Mouse (Mus musculus) limb, embryonic 11.5 days (tissue): ENCODE results near the gene Map2. TPM values are rescaled to one million over a fixed set of nuclear protein-coding genes. Genes with fewer than 3 reads are reported as not detected.

ENCODE experiments used
- ATAC-seq: fragments of 200-750 bp; cut with Nextera tagmentation; 2 replicates; pipeline ENCODE4 v1.8.0; 2017; ENCODE audit warnings: low read depth; ENCODE audit not compliant: insufficient number of reproducible peaks, low FRiP score, low TSS enrichment
- DNase-seq: peaks from one replicate; pipeline ENCODE4 v3.0.0-alpha.2; 2015; ENCODE audit warnings: low spot score
- H3K27ac ChIP-seq: fragments of 300-500 bp; sonication (generic); replicated peaks from 2 replicates; pipeline ENCODE4 v1.5.1; 2014; ENCODE audit warnings: low read depth, mild to moderate bottlenecking, low read length
- H3K27me3 ChIP-seq: fragments of 300-500 bp; sonication (generic); 2 replicates; pipeline ENCODE4 v1.6.1; 2014; ENCODE audit warnings: mild to moderate bottlenecking, low read length, mixed read lengths; ENCODE audit not compliant: control insufficient read depth, insufficient read depth
- H3K36me3 ChIP-seq: fragments of 300-500 bp; sonication (generic); 2 replicates; pipeline ENCODE4 v1.6.1; 2014; ENCODE audit warnings: mild to moderate bottlenecking, low read length, moderate library complexity, mixed read lengths; ENCODE audit not compliant: control insufficient read depth, insufficient read depth
- H3K4me1 ChIP-seq: fragments of 300-500 bp; sonication (generic); 2 replicates; pipeline ENCODE4 v1.6.1; 2014; ENCODE audit warnings: low read length, mixed read lengths; ENCODE audit not compliant: control insufficient read depth, insufficient read depth
- H3K4me2 ChIP-seq: fragments of 300-500 bp; sonication (generic); 2 replicates; pipeline ENCODE4 v1.6.1; 2014; ENCODE audit warnings: low read depth, mild to moderate bottlenecking, moderate library complexity; ENCODE audit not compliant: severe bottlenecking
- H3K4me3 ChIP-seq: fragments of 300-500 bp; sonication (generic); 2 replicates; pipeline ENCODE4 v1.5.1; 2014; ENCODE audit warnings: low read depth, low read length
- H3K9ac ChIP-seq: fragments of 300-500 bp; sonication (generic); 2 replicates; pipeline ENCODE4 v1.6.1; 2014; ENCODE audit warnings: mild to moderate bottlenecking, low read length
- H3K9me3 ChIP-seq: fragments of 300-500 bp; sonication (generic); 2 replicates; pipeline ENCODE4 v1.6.1; 2016; ENCODE audit warnings: low read length; ENCODE audit not compliant: control insufficient read depth
- WGBS: fragments of 180-500 bp; shearing (Covaris S2); extraction: QIAGEN DNeasy Blood & Tissue Kit; methylation state at CpG from one replicate; pipeline ENCODE4 v1.1.7; 2014; 5-methylcytosine and 5-hydroxymethylcytosine counted together
- polyA plus RNA-seq: library from polyadenylated mRNA; unstranded; fragments of >200 nt; fragmentation: Nextera tagmentation; extraction: Ambion mirVana; gene quantifications from 2 replicates; pipeline ENCODE4 v1.2.1, GENCODE M21; 2014

The Map2 gene
- polyA plus RNA-seq, 1 experiment from 2014 or later: 16.5 TPM

GRCm38 (mm10) chr1:66251649-66252332, 76.7 kb downstream of the Map2 start:
- Histone ChIP-seq H3K9ac (no peak overlapping the region), H3K27ac (peak overlapping the region; percentile 57), H3K4me3 (no peak overlapping the region), H3K4me1 (no peaks in the 10 kb centered on the region), H3K9me3 (no peaks in the 10 kb centered on the region), H3K36me3 (no peaks in the 10 kb centered on the region), H3K4me2 (no peak overlapping the region), H3K27me3 (no peaks in the 10 kb centered on the region)
- ATAC-seq (no peak), DNase-seq (no peak)
- WGBS: 32% methylated on average over 4 of the region's 4 CpGs

DNA sequence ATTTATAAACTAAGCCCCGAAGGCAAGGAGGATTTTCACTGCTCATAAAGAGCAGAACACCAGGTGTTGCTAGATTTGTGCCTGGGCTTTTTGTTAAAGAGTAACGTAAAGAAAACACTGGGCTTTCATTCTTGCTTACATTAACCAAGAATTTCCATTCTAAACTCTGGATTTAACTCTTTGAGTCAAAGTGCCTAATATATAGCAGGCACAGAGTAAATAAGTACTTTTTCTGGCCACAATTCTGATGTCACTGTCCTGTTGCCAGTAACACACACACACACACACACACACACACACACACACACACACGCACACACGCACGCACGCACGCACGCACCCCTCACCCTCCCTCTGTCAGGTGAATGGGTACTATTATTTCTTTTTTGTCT, 77.3 kb downstream of the Map2 start:
- H3K9me3 ChIP-seq: no peaks in the 10 kb centered on the region
- 71% methylated on average over 8 of the region's 8 CpGs for WGBS
- no peaks in the 10 kb centered on the region for H3K36me3 ChIP-seq
- no peak overlapping the region for H3K4me2 ChIP-seq
- H3K4me1 ChIP-seq: no peaks in the 10 kb centered on the region
- no peak overlapping the region for H3K9ac ChIP-seq
- ATAC-seq: no peak
- H3K27me3 ChIP-seq: no peaks in the 10 kb centered on the region
- 0 out of 2 replicates have a peak overlapping the region, but pooled peaks have one; percentile 57 for H3K27ac ChIP-seq
- DNase-seq: no peak
- no peak overlapping the region for H3K4me3 ChIP-seq

GRCm38 (mm10) chr1:66263220-66263619, 88.1 kb downstream of the Map2 start:
- H3K9me3 ChIP-seq: no peaks in the 10 kb centered on the region
- no peaks in the 10 kb centered on the region for H3K4me1 ChIP-seq
- H3K9ac ChIP-seq: no peak overlapping the region
- H3K4me2 ChIP-seq: no peak overlapping the region
- no peak overlapping the region for H3K27ac ChIP-seq
- H3K36me3 ChIP-seq: no peaks in the 10 kb centered on the region
- ATAC-seq: no peak
- no peak overlapping the region for H3K4me3 ChIP-seq
- no peak for DNase-seq
- H3K27me3 ChIP-seq: no peaks in the 10 kb centered on the region
- 82% methylated on average over 3 of the region's 3 CpGs for WGBS

- Histone ChIP-seq H3K4me2 (no peak overlapping the region), H3K27me3 (no peaks in the 10 kb centered on the region), H3K4me1 (no peaks in the 10 kb centered on the region), H3K9me3 (no peaks in the 10 kb centered on the region), H3K9ac (no peak overlapping the region), H3K4me3 (no peak overlapping the region), H3K27ac (no peak overlapping the region), H3K36me3 (no peaks in the 10 kb centered on the region)
- no peak for DNase-seq
- no peak for ATAC-seq
- WGBS: 51% methylated on average over 4 of the region's 4 CpGs
These were observed 91.3 kb downstream of the Map2 start for GRCm38 (mm10) chr1:66266231-66266924.

DNA sequence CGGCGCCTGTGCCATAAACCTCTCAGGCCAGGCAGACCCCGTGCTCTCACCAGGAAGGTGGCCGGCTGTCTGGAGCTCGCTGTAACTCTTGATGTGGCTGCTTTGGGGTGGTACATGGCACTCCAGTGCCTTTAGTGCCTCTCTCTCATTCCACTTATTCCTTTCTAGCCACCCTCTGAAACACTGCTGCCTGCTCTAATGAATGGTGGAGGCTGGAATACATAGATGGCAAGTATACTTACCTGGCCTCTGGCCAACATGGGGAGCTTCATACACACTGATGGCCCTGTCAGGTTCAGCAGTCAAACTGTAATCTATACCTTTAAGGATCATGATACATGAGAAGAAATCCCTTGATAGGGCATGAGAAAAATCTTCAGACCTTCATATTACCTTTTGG, 102.6 kb downstream of the Map2 start:
- H3K9me3 ChIP-seq: no peaks in the 10 kb centered on the region
- H3K9ac ChIP-seq: no peak overlapping the region
- no peaks in the 10 kb centered on the region for H3K4me1 ChIP-seq
- WGBS: 73% methylated on average over 4 of the region's 5 CpGs
- H3K27ac ChIP-seq: no peak overlapping the region
- H3K4me3 ChIP-seq: no peak overlapping the region
- no peaks in the 10 kb centered on the region for H3K27me3 ChIP-seq
- ATAC-seq: no peak
- H3K36me3 ChIP-seq: no peaks in the 10 kb centered on the region
- DNase-seq: no peak
- no peak overlapping the region for H3K4me2 ChIP-seq

DNA sequence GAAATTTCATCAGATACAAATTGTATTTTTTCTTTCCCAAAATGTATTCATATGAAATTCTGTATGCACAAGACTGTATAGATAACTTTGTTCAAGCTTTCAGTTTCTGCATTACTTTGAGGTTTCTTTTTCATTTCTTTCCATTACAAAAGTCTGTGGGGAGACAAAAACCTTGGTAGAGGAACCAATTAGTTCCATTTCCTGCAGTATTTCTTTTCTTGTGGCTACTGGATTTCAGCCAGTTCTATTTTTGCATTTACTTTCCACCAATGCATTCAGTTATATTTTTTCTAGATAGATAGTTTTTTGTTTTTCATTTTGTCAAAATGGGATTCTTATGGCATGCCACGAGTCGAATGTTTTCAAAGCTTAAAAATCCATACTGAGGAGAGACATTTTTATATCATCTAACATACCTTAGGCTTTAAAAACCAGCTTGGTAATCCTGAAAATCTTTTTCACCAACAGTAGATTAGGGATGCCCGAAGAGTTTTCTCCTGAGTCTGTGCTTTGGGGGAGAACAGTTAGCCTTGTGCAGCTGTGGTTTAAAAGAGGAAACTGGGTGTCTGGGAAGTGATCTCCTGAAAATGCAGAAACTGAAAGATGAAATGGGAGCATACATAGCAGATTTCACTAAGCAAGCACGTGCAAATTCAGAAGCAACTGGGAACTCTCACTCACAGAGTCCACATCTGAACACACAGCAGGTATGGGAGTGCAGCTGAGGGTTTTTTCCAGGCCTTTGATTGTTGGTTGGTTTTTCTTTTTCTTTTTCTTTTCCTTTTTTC, 104.3 kb downstream of the Map2 start:
- Histone ChIP-seq H3K4me3 (no peak overlapping the region), H3K27ac (no peak overlapping the region), H3K36me3 (no peaks in the 10 kb centered on the region), H3K4me1 (no peaks in the 10 kb centered on the region), H3K27me3 (no peaks in the 10 kb centered on the region), H3K4me2 (no peak overlapping the region), H3K9me3 (no peaks in the 10 kb centered on the region), H3K9ac (no peak overlapping the region)
- 86% methylated on average over 4 of the region's 4 CpGs for WGBS
- ATAC-seq: no peak
- no peak for DNase-seq

DNA sequence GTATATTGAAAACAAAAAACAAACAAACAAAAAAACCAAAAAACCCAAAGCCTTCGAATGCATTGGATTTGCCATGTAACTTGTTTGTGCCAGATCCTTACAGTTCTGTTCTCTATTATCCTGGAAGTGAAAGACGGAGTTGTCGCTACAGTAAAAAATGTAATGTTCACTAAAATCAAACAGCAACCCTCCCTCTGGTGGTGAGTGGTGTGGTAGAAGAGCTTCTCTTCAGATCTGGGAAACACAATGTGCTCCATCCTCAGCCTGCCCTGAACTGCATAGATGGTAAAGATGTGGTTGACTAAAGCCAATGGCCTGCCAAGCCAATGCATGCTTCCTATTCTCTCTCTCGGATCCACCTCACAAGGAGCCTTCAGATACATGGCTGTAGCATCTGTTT, 105.1 kb downstream of the Map2 start:
- H3K4me3 ChIP-seq: no peak overlapping the region
- H3K4me1 ChIP-seq: no peaks in the 10 kb centered on the region
- H3K27me3 ChIP-seq: no peaks in the 10 kb centered on the region
- H3K9ac ChIP-seq: no peak overlapping the region
- ATAC-seq (no peak), DNase-seq (no peak)
- H3K36me3 ChIP-seq: no peaks in the 10 kb centered on the region
- no peaks in the 10 kb centered on the region for H3K9me3 ChIP-seq
- H3K27ac ChIP-seq: no peak overlapping the region
- H3K4me2 ChIP-seq: no peak overlapping the region
- WGBS: 87% methylated on average over 4 of the region's 4 CpGs

DNA sequence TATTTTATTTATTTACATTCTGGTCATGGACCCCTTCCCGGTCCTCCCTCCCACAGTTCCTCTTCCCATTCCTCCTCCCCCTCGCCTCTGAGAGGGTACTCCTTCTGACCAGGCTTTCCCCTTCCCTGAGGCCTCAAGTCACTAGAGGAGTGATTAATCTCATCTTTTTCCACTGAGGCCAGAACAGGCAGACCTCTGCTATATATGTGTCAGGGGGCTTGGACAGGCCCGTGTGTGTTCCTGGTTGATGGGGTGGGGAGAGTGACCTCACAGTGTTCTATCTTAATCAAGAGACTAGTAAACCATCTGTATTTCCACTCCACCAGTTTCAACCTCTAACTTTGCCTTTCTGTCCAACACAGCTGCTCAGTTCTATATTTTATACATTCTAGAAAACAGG, 107.4 kb downstream of the Map2 start:
- DNase-seq (no peak), ATAC-seq (no peak)
- H3K36me3 ChIP-seq: no peaks in the 10 kb centered on the region
- no peak overlapping the region for H3K27ac ChIP-seq
- H3K27me3 ChIP-seq: no peaks in the 10 kb centered on the region
- no peak overlapping the region for H3K9ac ChIP-seq
- no peaks in the 10 kb centered on the region for H3K4me1 ChIP-seq
- no peak overlapping the region for H3K4me3 ChIP-seq
- no peaks in the 10 kb centered on the region for H3K9me3 ChIP-seq
- H3K4me2 ChIP-seq: no peak overlapping the region
- 50% methylated on average over 3 of the region's 3 CpGs for WGBS
